Mouse (Mus musculus) retina, adult 2 months (tissue): Measurements from ENCODE around the gene Sox5.
A peak's percentile ranks its signal among the peaks of the same experiment; 100 is the strongest.

Experiments used
- DNase-seq: peaks from one replicate; pipeline ENCODE4 v3.0.0-alpha.2; 2012; ENCODE audit warnings: low read depth, low spot score

Sox5 gene

DNA sequence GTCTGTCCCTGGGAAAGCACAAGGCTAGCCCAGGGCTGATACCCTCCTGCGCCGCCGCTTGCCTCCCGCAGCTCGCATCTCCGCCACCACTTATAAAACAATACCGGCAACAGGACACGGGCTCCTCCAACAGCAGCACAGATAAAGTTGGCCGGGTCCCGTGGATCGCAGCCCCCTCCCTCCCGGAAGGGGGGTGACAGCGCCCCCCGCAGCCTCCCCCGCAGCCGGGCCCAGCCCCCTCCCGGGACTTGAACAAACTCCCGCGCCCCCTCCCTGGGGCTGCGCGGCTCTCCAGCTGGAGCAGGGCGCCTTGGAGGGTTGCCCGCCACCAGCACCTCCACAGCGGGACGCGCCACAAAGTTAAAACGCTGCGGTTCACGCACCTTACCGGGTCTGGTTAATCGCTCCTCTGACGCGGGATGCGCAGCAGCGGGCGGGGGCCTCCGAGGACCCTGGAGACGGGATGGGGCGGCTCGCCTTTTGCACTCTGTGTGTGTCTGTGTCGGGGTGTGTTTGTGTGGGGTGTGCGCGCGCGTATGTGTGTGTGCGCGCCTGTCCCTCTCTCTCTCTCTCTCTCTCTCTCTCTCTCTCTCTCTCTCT, at the start of gene Sox5:
TSS of gene Sox5 (minus strand) at position 547 of the 600 bp plus-strand sequence.
- DNase-seq: no peak

DNA sequence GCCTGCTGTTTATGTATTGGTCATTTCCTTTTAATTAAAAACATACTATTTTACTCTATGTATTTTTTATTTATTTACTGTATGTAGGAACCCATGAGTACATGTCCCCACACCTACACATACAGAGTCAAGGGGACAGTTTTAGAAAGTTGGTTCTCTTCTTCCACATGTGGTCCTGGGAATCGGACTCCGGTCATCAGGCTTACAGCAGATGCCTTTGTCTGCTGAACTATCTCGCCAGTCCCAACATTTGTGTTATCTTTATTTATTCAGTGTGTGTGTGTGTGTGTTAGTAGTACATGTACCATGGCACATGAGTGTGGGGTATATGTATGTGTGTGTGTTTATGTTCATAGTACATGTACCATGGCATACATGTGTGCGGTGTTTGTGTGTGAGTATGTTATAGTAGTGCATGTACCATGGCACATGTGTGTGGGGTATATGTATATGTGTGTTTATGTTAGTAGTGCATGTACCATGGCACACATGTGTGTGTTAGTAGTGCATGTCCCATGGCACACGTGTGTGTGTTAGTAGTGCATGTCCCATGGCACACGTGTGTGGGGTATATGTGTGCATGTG, 43.3 kb upstream of the Sox5 start:
- no peak for DNase-seq

- no peak for DNase-seq
Observed at GRCm38 (mm10) chr6:144824153-144824552, 42.4 kb upstream of the Sox5 start.

DNA sequence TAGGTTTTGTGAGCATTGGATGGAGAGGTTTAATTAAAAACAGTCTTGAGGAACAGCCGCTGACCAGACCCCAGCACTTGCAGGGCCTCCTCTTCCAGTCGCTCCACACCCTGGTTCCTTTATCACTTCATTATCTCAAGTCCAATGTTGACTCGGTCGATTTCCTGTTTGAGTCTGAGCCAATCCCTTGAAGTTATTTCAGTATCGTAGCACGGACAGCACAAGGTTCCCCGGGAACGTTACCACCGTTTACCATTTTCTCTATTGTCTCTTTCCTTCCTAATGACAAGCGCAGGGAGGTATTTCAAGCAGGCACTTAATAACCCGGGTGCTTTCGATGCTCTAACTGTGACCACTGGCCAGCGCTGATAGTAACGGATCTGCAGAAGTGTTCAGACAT, 40.8 kb upstream of the Sox5 start:
- DNase-seq: no peak

GRCm38 (mm10) chr6:144821019-144821418, 39.2 kb upstream of the Sox5 start:
- DNase-seq: no peak

- DNase-seq: no peak
Observed at GRCm38 (mm10) chr6:144818016-144818415, 36.2 kb upstream of the Sox5 start.

DNA sequence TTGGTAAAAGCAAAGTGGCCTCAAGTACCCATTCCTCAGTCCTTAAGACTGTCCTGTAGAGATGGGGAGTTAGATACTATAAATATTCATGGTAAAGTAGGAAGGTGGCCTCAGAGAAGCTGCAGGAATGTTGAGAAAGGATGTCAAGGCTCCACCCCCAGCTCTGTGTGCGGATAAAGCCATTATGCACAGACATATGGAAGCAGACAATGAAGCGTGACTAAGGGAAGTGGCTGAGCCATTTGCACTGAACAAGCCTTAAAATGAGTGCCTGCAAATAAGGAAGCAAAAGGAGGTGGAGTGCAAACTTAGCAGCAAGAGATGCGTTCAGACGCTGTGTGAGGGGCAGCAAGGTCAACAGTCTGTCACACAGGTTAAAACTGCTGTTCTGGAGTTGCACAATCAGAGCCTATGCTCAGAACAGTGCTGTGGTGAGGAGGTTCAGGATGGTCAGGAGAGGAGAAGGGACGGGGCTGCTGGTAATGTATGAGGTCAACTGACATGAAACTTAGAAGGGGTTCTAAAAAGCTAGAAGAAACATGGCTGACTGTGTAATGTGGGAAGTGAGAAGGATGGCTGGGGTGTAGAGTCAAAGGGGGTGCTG, 35.7 kb upstream of the Sox5 start:
- DNase-seq: no peak

GRCm38 (mm10) chr6:144815542-144815941, 33.8 kb upstream of the Sox5 start:
- DNase-seq: no peak

GRCm38 (mm10) chr6:144814931-144815364, 33.2 kb upstream of the Sox5 start:
- DNase-seq: peak; percentile 20

GRCm38 (mm10) chr6:144804321-144804720, 22.5 kb upstream of the Sox5 start:
- DNase-seq: no peak

DNA sequence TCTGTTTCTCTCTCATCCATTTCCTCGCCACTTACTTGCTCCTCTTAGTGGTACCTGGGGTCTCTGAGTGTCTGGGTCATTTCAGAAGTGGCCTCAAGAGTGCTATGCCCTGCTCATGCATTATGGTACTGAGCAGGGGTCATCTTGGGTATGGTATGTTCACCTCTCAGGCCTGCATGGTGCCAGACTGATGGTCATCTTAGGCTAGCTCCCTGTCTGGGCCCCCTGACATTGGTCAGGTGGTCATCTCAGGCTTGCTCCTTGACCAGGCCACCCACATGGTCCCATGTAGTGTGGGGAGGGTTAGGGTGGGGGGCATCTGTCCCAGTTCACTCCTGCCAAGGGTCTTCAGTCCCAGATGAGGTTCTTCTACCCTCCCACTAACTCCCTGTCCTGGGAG, 21.3 kb upstream of the Sox5 start:
- no peak for DNase-seq

- no peak for DNase-seq
Observed at GRCm38 (mm10) chr6:144794356-144794755, 12.6 kb upstream of the Sox5 start.

- DNase-seq: no peak
Observed at GRCm38 (mm10) chr6:144792871-144793270, 11.1 kb upstream of the Sox5 start.

- DNase-seq: no peak
Observed at GRCm38 (mm10) chr6:144783295-144783694, 1.5 kb upstream of the Sox5 start.

DNA sequence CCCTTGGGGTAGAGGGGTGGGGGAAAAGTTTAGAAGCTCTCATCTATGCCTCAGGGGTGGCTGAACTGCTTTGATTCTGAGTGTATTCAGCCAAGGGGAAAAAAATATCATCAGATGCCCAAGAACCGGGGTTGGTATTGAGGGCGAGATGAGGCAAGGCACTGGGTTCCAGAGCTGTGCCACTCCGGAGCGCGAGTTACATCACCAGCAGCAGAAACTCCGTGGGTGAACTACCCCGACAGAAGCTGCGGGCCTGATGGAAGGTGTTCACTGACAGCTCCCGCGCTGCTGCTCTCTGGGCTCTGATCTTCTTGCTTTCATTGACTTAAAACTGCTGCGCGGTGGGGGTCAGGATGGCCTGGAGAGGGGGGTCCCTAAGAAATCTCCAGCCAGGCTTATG, 1.1 kb upstream of the Sox5 start:
- DNase-seq: no peak

DNA sequence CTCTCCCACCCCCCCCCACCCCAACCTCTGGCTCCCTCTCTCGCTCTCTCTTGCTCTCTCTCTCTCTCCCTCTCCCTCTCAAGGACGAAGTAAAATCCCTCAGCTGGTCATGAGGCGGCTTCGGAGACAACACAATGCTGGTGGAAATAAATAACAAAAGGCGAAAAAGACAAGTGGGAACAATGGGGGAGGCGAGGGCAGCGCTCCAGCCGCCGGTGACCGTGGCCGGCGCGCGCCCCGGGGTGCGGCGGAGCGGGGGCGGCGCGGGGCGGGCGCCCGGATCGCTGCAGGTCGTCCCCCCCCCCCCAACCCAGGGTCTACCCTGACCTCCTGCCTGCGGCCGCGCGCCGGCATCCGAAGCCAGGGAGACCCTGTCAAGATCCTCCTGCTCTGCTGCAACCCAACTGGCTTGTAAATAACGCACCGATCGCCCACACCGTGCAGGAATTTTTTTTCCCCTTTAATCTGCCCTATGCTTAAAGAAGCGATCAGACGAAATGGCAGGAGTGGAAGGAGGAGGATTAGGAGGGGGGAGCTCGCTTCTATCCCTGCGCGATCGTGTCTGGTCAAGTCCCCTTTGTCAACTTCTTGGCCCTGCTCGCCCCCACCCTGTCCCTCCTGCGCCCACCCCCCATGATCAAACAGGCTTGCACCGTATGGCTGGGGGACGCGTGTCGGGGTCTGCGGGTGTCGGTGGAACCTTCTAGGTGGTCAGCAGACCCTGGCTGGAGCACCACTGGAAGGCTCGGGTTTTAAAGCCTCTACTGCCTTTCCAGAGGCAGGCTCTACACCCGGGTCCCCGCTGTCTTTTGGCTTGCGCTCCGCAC, 467 bp upstream of the Sox5 start:
- DNase-seq: no peak

GRCm38 (mm10) chr6:144780608-144781285, 1.0 kb downstream of the Sox5 start:
- DNase-seq: no peak

- no peak for DNase-seq
Observed at GRCm38 (mm10) chr6:144779945-144780607, 1.7 kb downstream of the Sox5 start.

- DNase-seq: no peak
Observed at GRCm38 (mm10) chr6:144777356-144778035, 4.3 kb downstream of the Sox5 start.

DNA sequence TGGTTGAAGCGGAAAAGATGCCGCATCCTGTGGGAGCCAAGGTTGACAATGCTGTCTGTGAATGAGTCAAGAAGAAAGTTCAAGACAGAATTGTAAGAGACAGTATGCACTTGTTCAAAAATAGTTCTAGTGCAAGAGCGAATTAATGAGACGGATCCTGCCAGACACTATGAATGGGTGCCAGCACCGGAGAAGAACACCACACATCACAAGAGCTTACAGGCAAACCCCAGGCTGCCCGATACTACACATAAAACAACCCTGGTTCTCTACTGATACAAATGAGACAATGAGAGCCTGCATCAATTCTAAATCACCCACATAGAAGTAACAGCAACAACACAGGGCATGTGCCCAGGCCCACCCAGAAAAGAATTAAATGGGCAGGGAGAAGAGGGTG, 8.0 kb downstream of the Sox5 start:
- no peak for DNase-seq

- no peak for DNase-seq
Observed at GRCm38 (mm10) chr6:144772985-144773384, 8.8 kb downstream of the Sox5 start.
